Mouse (Mus musculus) gastrocnemius, postnatal 25 days (tissue): ENCODE data around the gene Rhbdf1. TPM values are rescaled to one million over a fixed set of nuclear protein-coding genes. Genes with fewer than 3 reads are reported as not detected.

Source experiments
- DNase-seq: peaks from one replicate; pipeline ENCODE4 v3.0.0; 2022
- total RNA-seq, 2 experiments: library from RNA; stranded (reverse); gene quantifications; 1 replicate in 1 of 2; 2 replicates in 1 of 2; pipeline ENCODE4 v1.2.3; 2021

Rhbdf1 gene
- total RNA-seq, 2 experiments from 2014 or later, result 22.1 to 25.4 TPM

- DNase-seq, result no peak
Measured at GRCm38 (mm10) chr11:32189434-32189833, 32.7 kb downstream of the Rhbdf1 start.

GRCm38 (mm10) chr11:32188881-32189280 is 33.2 kb downstream of the Rhbdf1 start:
- no peak for DNase-seq

GRCm38 (mm10) chr11:32187256-32187655 is 34.8 kb downstream of the Rhbdf1 start:
- no peak for DNase-seq

GRCm38 (mm10) chr11:32186031-32186430 is 36.1 kb downstream of the Rhbdf1 start:
- no peak for DNase-seq

- DNase-seq, result no peak
Measured at GRCm38 (mm10) chr11:32184469-32184868, 37.6 kb downstream of the Rhbdf1 start.

- DNase-seq, result peak; percentile 59
Measured at GRCm38 (mm10) chr11:32181973-32182868, 39.9 kb downstream of the Rhbdf1 start.

- DNase-seq, result no peak
Measured at GRCm38 (mm10) chr11:32181246-32181645, 40.9 kb downstream of the Rhbdf1 start.

- DNase-seq, result no peak
Measured at GRCm38 (mm10) chr11:32178506-32178905, 43.6 kb downstream of the Rhbdf1 start.

- no peak for DNase-seq
Measured at GRCm38 (mm10) chr11:32166683-32167082, 55.4 kb downstream of the Rhbdf1 start.

- peak; percentile 58 for DNase-seq
Measured at GRCm38 (mm10) chr11:32161922-32162804, 59.9 kb downstream of the Rhbdf1 start.

- no peak for DNase-seq
Measured at GRCm38 (mm10) chr11:32161500-32161899, 60.6 kb downstream of the Rhbdf1 start.

GRCm38 (mm10) chr11:32160341-32160740 is 61.8 kb downstream of the Rhbdf1 start:
- no peak for DNase-seq

Other genes with a start within 250 kb of the Rhbdf1 start
- gene Nsg2, start 221.8 kb downstream of the Rhbdf1 start, total RNA-seq, result under 1 TPM; 0.26 to 0.35 TPM
- not detected for gene Il9r, start 22.0 kb downstream of the Rhbdf1 start, total RNA-seq
- gene Snrnp25, start 16.9 kb downstream of the Rhbdf1 start, total RNA-seq, result 1 to 10 TPM; 6.7 to 9.1 TPM
- gene Mpg, start 4.2 kb upstream of the Rhbdf1 start, total RNA-seq, result 1 to 10 TPM; 6.1 to 6.2 TPM
- gene Nprl3, start 45.4 kb upstream of the Rhbdf1 start, total RNA-seq, result 10 to 100 TPM; 21.7 to 23.3 TPM
- not detected for gene Hba-x, start 54.1 kb upstream of the Rhbdf1 start, total RNA-seq
- 1,000 to 10,000 TPM in 1 of 2 experiments, 100 to 1,000 TPM in 1; 451 to 2,047 TPM for gene Hba-a1, start 61.2 kb upstream of the Rhbdf1 start, total RNA-seq
- gene Hbq1b, start 64.7 kb upstream of the Rhbdf1 start, total RNA-seq, result not detected
- 1,000 to 10,000 TPM in 1 of 2 experiments, 100 to 1,000 TPM in 1; 358 to 1,609 TPM for gene Hba-a2, start 74.2 kb upstream of the Rhbdf1 start, total RNA-seq
- gene Hbq1a, start 77.8 kb upstream of the Rhbdf1 start, total RNA-seq, result not detected
- gene Sh3pxd2b, start 125.5 kb upstream of the Rhbdf1 start, total RNA-seq, result 1 to 10 TPM; 4.4 to 7.1 TPM
- gene Ubtd2, start 233.1 kb upstream of the Rhbdf1 start, total RNA-seq, result 10 to 100 TPM in 1 of 2 experiments, 1 to 10 TPM in 1; 9.3 to 10.5 TPM